Mouse (Mus musculus) limb, embryonic 10.5 days (tissue): ENCODE measurements around the gene Vrk1. TPM values are rescaled to one million over a fixed set of nuclear protein-coding genes. Genes with fewer than 3 reads are reported as not detected.

Experiments
- DNase-seq: peaks from one replicate; pipeline ENCODE4 v3.0.0-alpha.2; 2017; ENCODE audit warnings: low spot score
- H3K27ac ChIP-seq: fragments of 300-500 bp; sonication (generic); 2 replicates; pipeline ENCODE4 v1.5.1; 2016; ENCODE audit warnings: mild to moderate bottlenecking
- H3K27me3 ChIP-seq: fragments of 300-500 bp; sonication (generic); 2 replicates; pipeline ENCODE4 v1.6.1; 2016; ENCODE audit warnings: low read depth, mild to moderate bottlenecking; ENCODE audit not compliant: poor library complexity, severe bottlenecking
- H3K36me3 ChIP-seq: fragments of 300-500 bp; sonication (generic); 2 replicates; pipeline ENCODE4 v1.6.1; 2016; ENCODE audit warnings: mild to moderate bottlenecking, moderate library complexity
- H3K4me1 ChIP-seq: fragments of 300-500 bp; sonication (generic); 2 replicates; pipeline ENCODE4 v1.6.1; 2016
- H3K4me3 ChIP-seq: fragments of 300-500 bp; sonication (generic); 2 replicates; pipeline ENCODE4 v1.5.1; 2016; ENCODE audit warnings: mild to moderate bottlenecking, moderate library complexity
- H3K9me3 ChIP-seq: fragments of 300-500 bp; sonication (generic); replicated peaks from 2 replicates; pipeline ENCODE4 v1.6.1; 2016; ENCODE audit warnings: mild to moderate bottlenecking
- WGBS: fragments of 180-500 bp; shearing (Covaris S2); methylation state at CpG from one replicate; pipeline ENCODE4 v1.1.7; 2016; 5-methylcytosine and 5-hydroxymethylcytosine counted together
- polyA plus RNA-seq: library from polyadenylated mRNA; unstranded; fragments of >200 nt; fragmentation: Nextera tagmentation; extraction: Ambion mirVana; gene quantifications from 2 replicates; pipeline ENCODE4 v1.2.1, GENCODE M21; 2016

The Vrk1 gene
- polyA plus RNA-seq, 1 experiment from 2014 or later: 115 TPM

GRCm38 (mm10) chr12:106115892-106116206, 105.8 kb downstream of the Vrk1 start:
- H3K27ac ChIP-seq: no peak overlapping the region
- 58% methylated on average over 5 of the region's 5 CpGs for WGBS
- H3K36me3 ChIP-seq: no peaks in the 10 kb centered on the region
- no peak overlapping the region for H3K4me3 ChIP-seq
- H3K4me1 ChIP-seq: peaks cover 28% of the 10 kb centered on the region
- no peaks in the 10 kb centered on the region for H3K9me3 ChIP-seq
- no peak for DNase-seq
- H3K27me3 ChIP-seq: no peaks in the 10 kb centered on the region

GRCm38 (mm10) chr12:106123276-106123675, 113.2 kb downstream of the Vrk1 start:
- H3K27ac ChIP-seq: no peak overlapping the region
- H3K36me3 ChIP-seq: no peaks in the 10 kb centered on the region
- no peaks in the 10 kb centered on the region for H3K27me3 ChIP-seq
- H3K4me1 ChIP-seq: peaks cover 10% of the 10 kb centered on the region
- 60% methylated on average over 14 of the region's 14 CpGs for WGBS
- H3K9me3 ChIP-seq: no peaks in the 10 kb centered on the region
- H3K4me3 ChIP-seq: no peak overlapping the region
- no peak for DNase-seq

- Histone ChIP-seq H3K4me1 (peaks cover 13% of the 10 kb centered on the region), H3K36me3 (no peaks in the 10 kb centered on the region), H3K27me3 (no peaks in the 10 kb centered on the region), H3K27ac (no peak overlapping the region), H3K4me3 (no peak overlapping the region), H3K9me3 (no peaks in the 10 kb centered on the region)
- no peak for DNase-seq
- WGBS: 94% methylated on average over 3 of the region's 3 CpGs
Measured at GRCm38 (mm10) chr12:106124581-106124980, 114.6 kb downstream of the Vrk1 start.

Other genes with a start within 250 kb of the Vrk1 start
- gene Papola, start 225.5 kb upstream of the Vrk1 start, polyA plus RNA-seq: 281 and 297 TPM in 2 replicates